Mouse (Mus musculus) erythroblast, embryonic 14.5 days (primary cell): Measurements from ENCODE around the gene Gm2174. TPM values are rescaled to one million over a fixed set of nuclear protein-coding genes. Genes with fewer than 3 reads are reported as not detected.

Experiments used
- H3K27me3 ChIP-seq: 2 replicates; pipeline ENCODE4 v1.6.1; 2012; ENCODE audit warnings: inconsistent platforms; ENCODE audit not compliant: control insufficient read depth
- H3K36me3 ChIP-seq: 2 replicates; pipeline ENCODE4 v1.6.1; 2012; ENCODE audit warnings: mild to moderate bottlenecking, inconsistent platforms; ENCODE audit not compliant: control insufficient read depth
- H3K4me1 ChIP-seq: 2 replicates; pipeline ENCODE4 v1.6.1; 2012; ENCODE audit warnings: inconsistent platforms; ENCODE audit not compliant: control insufficient read depth
- H3K4me3 ChIP-seq: replicated peaks from 2 replicates; pipeline ENCODE3; 2012; ENCODE audit warnings: moderate library complexity, mild to moderate bottlenecking, inconsistent platforms
- H3K9me3 ChIP-seq: 2 replicates; pipeline ENCODE4 v1.6.1; 2012; ENCODE audit warnings: low read length, inconsistent platforms, mixed read lengths; ENCODE audit not compliant: control insufficient read depth
- GATA1 ChIP-seq: IDR thresholded peaks from 2 replicates; pipeline ENCODE4 v1.6.1; 2012; ENCODE audit warnings: low read length, inconsistent platforms, mixed read lengths
- TAL1 ChIP-seq: IDR thresholded peaks from 3 replicates; pipeline ENCODE4 v1.6.1; 2012; ENCODE audit warnings: low read length, inconsistent platforms, mixed read lengths
- polyA plus RNA-seq: library from polyadenylated mRNA; stranded (reverse); fragments of >175 nt; gene quantifications from 2 replicates; pipeline ENCODE4 v1.2.3, GENCODE M21; 2012

Gene Gm2174
- polyA plus RNA-seq, 1 experiment, result not detected

DNA sequence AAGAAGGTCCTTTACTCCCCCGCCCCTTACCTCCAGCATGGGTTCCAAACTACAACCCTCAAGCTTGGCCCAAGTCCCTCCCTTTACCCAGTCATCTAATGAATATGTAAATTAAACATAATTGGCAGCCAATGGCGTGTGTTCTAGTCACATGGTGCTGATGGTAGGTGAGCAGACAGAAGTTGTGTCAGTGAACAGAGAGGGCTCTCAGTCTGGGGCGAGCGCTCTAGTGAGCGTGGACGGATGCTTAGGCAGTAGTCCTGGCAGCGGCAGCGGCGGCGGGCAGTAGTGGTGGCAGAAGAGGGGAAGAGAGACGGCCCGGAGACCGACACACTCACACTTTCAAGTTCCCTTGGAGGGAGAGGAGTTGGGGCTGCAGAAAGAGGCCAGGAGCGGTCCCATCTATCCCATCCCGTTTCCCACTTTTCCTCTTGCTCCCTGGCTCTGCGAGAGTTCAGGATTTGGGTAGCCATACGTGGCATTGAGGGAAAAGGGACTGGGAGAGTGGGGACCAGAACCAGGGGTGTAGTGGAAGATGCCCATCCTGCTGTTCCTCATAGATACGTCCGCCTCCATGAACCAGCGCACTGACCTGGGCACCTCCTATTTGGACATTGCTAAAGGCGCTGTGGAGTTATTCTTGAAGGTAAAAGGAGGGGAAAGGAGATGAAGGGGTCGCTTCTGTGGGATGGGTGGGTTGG is 7.1 kb downstream of the Gm2174 start, which contains the start of gene Ints6l:
Gene Ints6l (plus strand): TSS at position 187 of the 701 bp plus-strand sequence.
- Histone ChIP-seq H3K36me3 (peaks cover 14% of the 10 kb centered on the region), H3K9me3 (peaks cover 3% of the 10 kb centered on the region; the same call in 1 of the 2 replicates), H3K4me1 (peaks cover 35% of the 10 kb centered on the region), H3K4me3 (peak within 1 kb of the TSS; percentile 97), H3K27me3 (no peaks in the 10 kb centered on the region)
- no peak for TF ChIP-seq GATA1
- TF ChIP-seq TAL1, result no peak

- Histone ChIP-seq H3K4me1 (peaks cover 42% of the 10 kb centered on the region), H3K4me3 (peak overlapping the region; percentile 97)
- no peak for TF ChIP-seq TAL1
- no peak for TF ChIP-seq GATA1
These were observed 7.8 kb downstream of the Gm2174 start for GRCm38 (mm10) chrX:56455372-56456246.

DNA sequence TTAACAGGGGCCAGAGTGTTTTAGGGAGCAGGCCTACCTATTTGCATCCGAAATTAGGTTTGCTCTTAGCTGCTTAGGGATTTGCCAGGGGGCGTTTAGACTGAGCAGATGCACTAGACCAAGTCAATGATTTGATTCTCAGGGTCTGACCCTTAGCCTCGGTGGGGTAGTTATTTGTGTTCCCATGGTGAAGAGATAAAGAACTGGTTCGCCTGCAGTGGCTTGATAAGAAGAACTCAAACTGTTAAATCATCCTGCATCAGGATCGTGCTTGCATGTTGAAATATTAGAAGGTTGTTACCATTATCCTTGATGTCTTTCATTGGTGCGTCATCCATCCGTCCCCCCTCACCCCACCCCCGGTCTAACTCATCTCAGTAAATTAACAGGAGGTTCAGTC is 8.6 kb downstream of the Gm2174 start:
- Histone ChIP-seq H3K36me3 (peaks cover 30% of the 10 kb centered on the region), H3K9me3 (peaks cover 3% of the 10 kb centered on the region; the same call in 1 of the 2 replicates), H3K4me1 (peaks cover 47% of the 10 kb centered on the region), H3K4me3 (peak overlapping the region; percentile 97), H3K27me3 (no peaks in the 10 kb centered on the region)
- peak; percentile 78 for TF ChIP-seq GATA1
- peak; percentile 74 for TF ChIP-seq TAL1

More at GRCm38 (mm10) chrX:56455372-56456246, 7.8 kb downstream of the Gm2174 start:
- Histone ChIP-seq H3K9me3 (peaks cover 3% of the 10 kb centered on the region; the same call in 1 of the 2 replicates), H3K36me3 (peaks cover 22% of the 10 kb centered on the region), H3K27me3 (no peaks in the 10 kb centered on the region)

DNA sequence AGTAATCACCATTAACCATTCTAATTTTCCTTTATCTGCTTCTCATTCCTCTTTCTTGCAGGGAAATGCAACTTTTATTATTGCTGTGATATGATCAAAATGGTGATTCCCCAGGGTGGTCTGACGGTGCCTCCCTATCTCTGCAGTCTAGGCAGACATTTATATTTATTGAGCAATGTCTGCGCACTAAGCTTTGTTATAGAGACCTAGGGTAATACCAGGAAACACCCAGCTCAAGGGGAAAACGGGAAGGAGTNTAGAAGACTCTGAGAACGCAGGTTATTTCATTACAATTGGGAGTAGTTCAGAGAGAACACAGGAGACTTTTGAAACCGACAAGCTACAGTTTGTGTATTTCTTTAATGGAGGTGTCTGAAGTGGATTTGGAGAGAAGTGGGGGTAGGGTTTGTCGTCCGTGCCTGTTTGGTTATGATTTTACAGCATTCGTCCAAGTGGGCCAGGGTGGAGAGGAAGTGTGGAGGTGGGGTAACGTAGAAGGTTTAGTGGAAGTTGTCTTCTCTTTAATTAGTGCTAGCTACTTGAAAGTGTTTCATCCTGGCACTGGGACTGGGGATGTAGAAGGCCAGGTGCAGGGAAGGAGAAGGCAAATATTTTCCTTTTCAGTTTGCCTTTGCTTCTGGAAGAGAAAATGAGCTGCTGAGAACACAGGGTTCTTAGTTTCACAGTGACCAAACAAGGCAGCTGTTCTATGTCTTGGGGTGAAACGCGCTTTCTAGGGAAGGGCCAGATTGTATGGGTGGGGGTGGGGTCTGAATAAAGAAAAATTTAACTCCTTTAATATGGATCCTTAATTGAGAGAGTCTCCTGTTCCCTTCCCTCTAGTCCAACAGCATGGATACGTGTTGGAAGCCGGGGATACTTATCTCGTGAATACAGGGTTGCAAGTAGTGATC is 14.5 kb downstream of the Gm2174 start:
- no peaks in the 10 kb centered on the region for H3K27me3 ChIP-seq
- peaks cover 87% of the 10 kb centered on the region for H3K36me3 ChIP-seq
- no peaks in the 10 kb centered on the region for H3K9me3 ChIP-seq
- TF ChIP-seq GATA1, result no peak
- TF ChIP-seq TAL1, result no peak
- peaks cover 65% of the 10 kb centered on the region for H3K4me1 ChIP-seq
- no peak overlapping the region for H3K4me3 ChIP-seq

- Histone ChIP-seq H3K27me3 (no peaks in the 10 kb centered on the region), H3K4me1 (peaks cover 54% of the 10 kb centered on the region), H3K36me3 (peaks cover 96% of the 10 kb centered on the region), H3K9me3 (no peaks in the 10 kb centered on the region), H3K4me3 (no peak overlapping the region)
- TF ChIP-seq TAL1 (no peak), GATA1 (no peak)
These were observed 17.1 kb downstream of the Gm2174 start for GRCm38 (mm10) chrX:56464906-56465305.

GRCm38 (mm10) chrX:56467688-56468087 is 19.9 kb downstream of the Gm2174 start:
- Histone ChIP-seq H3K36me3 (peaks cover 87% of the 10 kb centered on the region), H3K4me3 (no peak overlapping the region), H3K4me1 (peaks cover 30% of the 10 kb centered on the region), H3K9me3 (peaks cover 2% of the 10 kb centered on the region; the same call in 1 of the 2 replicates), H3K27me3 (no peaks in the 10 kb centered on the region)
- TF ChIP-seq GATA1 (no peak), TAL1 (no peak)

GRCm38 (mm10) chrX:56468422-56468821 is 20.7 kb downstream of the Gm2174 start:
- H3K27me3 ChIP-seq, result no peaks in the 10 kb centered on the region
- H3K4me1 ChIP-seq, result peaks cover 24% of the 10 kb centered on the region
- H3K4me3 ChIP-seq, result no peak overlapping the region
- H3K36me3 ChIP-seq, result peaks cover 87% of the 10 kb centered on the region
- TF ChIP-seq TAL1 (no peak), GATA1 (no peak)
- peaks cover 2% of the 10 kb centered on the region; the same call in 1 of the 2 replicates for H3K9me3 ChIP-seq

GRCm38 (mm10) chrX:56474035-56474434 is 26.3 kb downstream of the Gm2174 start:
- Histone ChIP-seq H3K4me1 (no peaks in the 10 kb centered on the region), H3K27me3 (no peaks in the 10 kb centered on the region), H3K4me3 (no peak overlapping the region), H3K36me3 (peaks cover 82% of the 10 kb centered on the region), H3K9me3 (peaks cover 2% of the 10 kb centered on the region; the same call in 1 of the 2 replicates)
- TF ChIP-seq GATA1 (no peak), TAL1 (no peak)
